Mouse (Mus musculus): ENCODE measurements around the gene I0C0044D17Rik. TPM values are rescaled to one million over a fixed set of nuclear protein-coding genes. Genes with fewer than 3 reads are reported as not detected.
A peak's percentile ranks its signal among the peaks of the same experiment; 100 is the strongest.

I0C0044D17Rik gene
- total RNA-seq, 2 experiments from 2014 or later, result not detected

DNA sequence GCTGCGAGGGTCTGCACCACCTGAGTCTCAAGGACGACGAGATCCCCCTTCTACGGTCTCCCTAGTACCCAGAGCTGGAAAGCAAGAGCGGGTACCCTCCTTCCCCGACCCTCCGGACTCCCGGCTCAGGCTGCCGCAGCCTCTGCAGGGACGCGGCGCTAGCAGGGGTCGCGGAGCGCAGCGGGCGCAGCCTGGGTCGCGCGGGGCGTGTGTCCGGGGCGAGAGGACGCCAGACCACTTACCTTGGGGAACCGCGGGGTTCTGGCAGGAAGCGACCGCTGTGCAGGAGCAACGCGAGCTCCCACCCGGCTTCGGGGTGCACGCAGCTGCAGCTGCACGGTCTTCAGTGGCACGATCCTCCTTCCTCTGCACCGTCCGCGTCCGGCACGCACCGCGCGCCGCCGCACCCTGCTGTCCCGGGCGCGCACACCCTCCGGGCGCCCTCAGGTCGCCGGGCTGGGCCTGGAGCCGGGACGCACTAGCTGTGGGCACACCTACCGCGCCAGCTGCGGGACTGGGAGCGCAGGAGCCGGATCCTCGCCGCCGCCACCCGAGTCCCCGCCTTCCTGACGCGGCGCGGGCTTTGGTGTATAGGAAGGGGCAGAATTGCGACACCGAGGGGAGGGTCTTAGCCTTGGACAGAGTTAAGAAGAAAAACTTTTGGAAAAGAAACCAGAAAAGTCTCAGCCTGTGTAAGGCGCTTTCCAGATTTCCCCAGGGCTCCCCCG, 6.3 kb downstream of the I0C0044D17Rik start, which contains the start of gene Kank4:
Gene Kank4, minus strand, starts transcription at position 354 of the 728 bp plus-strand sequence.
- Histone ChIP-seq H3K4me3 (peak within 1 kb of the TSS; percentile 87), H3K27ac (peak within 1 kb of the TSS; percentile 78)
- TF ChIP-seq CTCF (IDR thresholded peaks at IDR 0.05), result no peak
- intact Hi-C loops (cut with DNase I), result no loop called here
- DNase-seq, result peak; percentile 65

DNA sequence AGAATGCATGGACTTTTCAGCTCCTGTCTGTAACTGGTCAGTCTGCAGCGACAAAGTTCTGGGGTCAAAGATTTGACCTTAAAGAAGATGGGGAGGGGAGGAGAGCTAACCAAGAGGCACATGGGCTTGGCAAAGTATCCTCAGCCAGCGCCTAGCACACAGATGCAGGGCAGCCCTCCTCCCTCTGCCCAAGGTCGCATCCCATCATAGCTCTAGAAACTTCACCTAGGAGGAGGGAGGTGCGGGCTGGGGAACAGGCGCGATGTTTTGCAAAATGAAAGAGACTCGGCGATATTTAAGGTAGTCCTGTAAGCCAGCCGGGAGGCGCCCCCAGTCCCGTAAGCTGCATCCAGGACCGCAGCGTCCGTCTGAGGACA, 6.8 kb downstream of the I0C0044D17Rik start:
- no peak for TF ChIP-seq CTCF (IDR thresholded peaks at IDR 0.05)
- peak overlapping the region; percentile 87 for H3K4me3 ChIP-seq

GRCm38 (mm10) chr4:98806306-98806705, 17.3 kb downstream of the I0C0044D17Rik start:
- Histone ChIP-seq H3K27ac (peak overlapping the region; percentile 46), H3K4me3 (no peak overlapping the region)
- no peak for DNase-seq
- TF ChIP-seq CTCF (IDR thresholded peaks at IDR 0.05), result no peak
- intact Hi-C loops (cut with DNase I), result no loop called here

More for the DNA sequence above, 6.8 kb downstream of the I0C0044D17Rik start:
- DNase-seq, result no peak
- intact Hi-C loops (cut with DNase I), result no loop called here
- H3K27ac ChIP-seq, result peak overlapping the region; percentile 78

DNA sequence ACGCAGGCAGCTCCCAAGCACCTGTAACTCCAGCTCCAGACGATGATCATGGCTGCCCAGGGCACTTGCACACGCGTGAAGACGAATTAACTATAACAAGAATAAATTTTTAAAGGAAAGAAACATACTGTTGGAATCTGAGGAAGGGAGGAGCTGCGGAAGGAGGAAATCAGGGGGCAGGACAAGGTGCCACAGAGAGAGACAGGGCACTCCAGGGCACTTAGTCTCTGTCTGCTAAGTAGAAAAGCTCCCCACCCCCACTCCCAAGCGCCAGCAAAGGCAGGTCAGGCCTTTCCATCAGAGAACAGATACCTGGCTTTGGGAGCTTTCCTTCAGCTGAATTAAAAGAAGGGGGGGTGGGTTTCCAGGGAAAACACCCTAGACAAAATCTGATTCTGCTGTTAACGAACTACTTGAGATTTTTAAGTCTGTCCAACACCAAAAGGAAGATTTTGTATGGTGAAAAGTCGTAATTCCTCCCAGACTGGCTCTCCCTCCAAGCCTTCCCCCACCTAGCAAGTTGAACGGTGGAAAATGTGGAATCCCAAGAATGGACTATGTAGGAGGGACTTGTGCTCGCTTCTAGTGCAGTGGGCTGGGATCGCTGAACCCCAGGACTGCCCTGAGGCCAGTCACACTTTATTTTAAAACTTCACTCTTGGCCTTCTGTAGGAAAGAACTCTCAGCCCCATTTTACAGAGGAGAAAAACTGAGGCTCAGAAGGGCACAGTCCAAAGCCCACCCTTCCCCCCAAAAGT, 18.2 kb downstream of the I0C0044D17Rik start:
- DNase-seq, result no peak
- H3K27ac ChIP-seq, result no peak overlapping the region; the same call in 1 of the 2 replicates
- TF ChIP-seq CTCF (IDR thresholded peaks at IDR 0.05), result no peak

DNA sequence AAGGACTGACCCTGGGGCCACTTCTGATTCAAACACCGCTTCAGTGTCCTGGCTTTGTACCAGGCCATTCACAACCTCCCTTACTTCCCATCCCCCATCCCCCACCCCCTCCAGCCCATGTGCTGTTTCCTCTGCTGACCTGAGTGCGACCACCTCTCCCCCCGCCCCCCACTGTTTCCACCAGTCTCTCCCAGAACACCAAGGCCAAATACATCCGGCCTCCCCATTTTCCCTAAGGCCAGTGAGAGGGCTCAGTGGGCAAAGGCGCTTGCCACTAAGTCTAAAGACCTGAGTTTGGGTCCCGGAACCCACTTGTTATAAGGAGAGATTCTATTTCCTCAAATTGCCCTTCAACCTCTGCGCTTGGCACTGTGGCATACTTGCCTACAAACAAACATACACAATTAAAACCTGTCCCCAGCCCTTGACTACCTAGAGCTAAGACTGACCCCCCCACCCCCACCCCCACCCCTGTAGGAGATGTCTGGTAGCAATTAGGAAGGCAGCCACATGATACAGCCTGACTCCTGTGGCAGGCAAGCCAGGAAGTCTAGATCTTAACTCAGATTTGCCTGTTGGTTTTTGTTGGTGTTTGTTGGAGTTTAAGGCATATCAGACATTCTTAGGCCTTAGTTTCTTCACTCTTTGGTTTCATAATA, 19.0 kb downstream of the I0C0044D17Rik start:
- no peak for TF ChIP-seq CTCF (IDR thresholded peaks at IDR 0.05)
- DNase-seq, result no peak
- intact Hi-C loops (cut with DNase I), result no loop called here
- Histone ChIP-seq H3K4me3 (no peak overlapping the region), H3K27ac (no peak overlapping the region)

More for the DNA sequence above, 18.2 kb downstream of the I0C0044D17Rik start:
- no peak overlapping the region for H3K4me3 ChIP-seq
- intact Hi-C loops (cut with DNase I), result no loop called here

GRCm38 (mm10) chr4:98801775-98802174, 21.9 kb downstream of the I0C0044D17Rik start:
- DNase-seq, result no peak
- intact Hi-C loops (cut with DNase I), result no loop called here
- H3K4me3 ChIP-seq, result no peak overlapping the region
- TF ChIP-seq CTCF (IDR thresholded peaks at IDR 0.05), result no peak
- no peak overlapping the region for H3K27ac ChIP-seq

DNA sequence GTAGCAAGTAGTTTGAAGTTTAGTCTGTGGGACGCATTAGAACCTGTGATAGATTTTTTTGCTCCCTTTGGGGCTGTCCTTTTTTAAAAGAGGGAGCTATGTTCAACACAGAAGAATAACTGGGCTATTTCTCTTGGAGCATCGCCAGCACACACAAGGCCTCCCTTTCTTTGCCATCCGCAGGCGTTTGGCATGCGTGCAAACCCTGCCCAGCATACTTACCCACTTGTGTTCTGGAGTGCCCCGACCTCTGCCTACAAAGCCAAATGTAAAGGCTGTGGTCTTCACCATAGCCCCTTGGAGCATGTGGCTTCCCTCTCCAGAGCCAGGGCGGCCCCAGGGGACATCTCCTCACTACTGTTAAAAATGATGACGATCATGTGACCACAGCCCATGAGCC, 22.8 kb downstream of the I0C0044D17Rik start:
- H3K27ac ChIP-seq, result no peak overlapping the region
- no peak for DNase-seq
- no peak overlapping the region for H3K4me3 ChIP-seq
- intact Hi-C loops (cut with DNase I), result no loop called here
- no peak for TF ChIP-seq CTCF (IDR thresholded peaks at IDR 0.05)

GRCm38 (mm10) chr4:98796591-98797341, 26.9 kb downstream of the I0C0044D17Rik start:
- DNase-seq, result peak; percentile 44
- peak overlapping the region; percentile 57 for H3K27ac ChIP-seq
- intact Hi-C loops (cut with DNase I), result no loop called here
- H3K4me3 ChIP-seq, result peak overlapping the region; percentile 33
- TF ChIP-seq CTCF (IDR thresholded peaks at IDR 0.05), result no peak

GRCm38 (mm10) chr4:98795241-98795640, 28.4 kb downstream of the I0C0044D17Rik start:
- TF ChIP-seq CTCF (IDR thresholded peaks at IDR 0.05), result no peak
- intact Hi-C loops (cut with DNase I), result no loop called here
- DNase-seq, result no peak
- H3K4me3 ChIP-seq, result no peak overlapping the region
- H3K27ac ChIP-seq, result no peak overlapping the region

- no peak overlapping the region for H3K27ac ChIP-seq
- intact Hi-C loops (cut with DNase I), result no loop called here
- DNase-seq, result no peak
- H3K4me3 ChIP-seq, result no peak overlapping the region
- TF ChIP-seq CTCF (IDR thresholded peaks at IDR 0.05), result no peak
These were observed 30.2 kb downstream of the I0C0044D17Rik start for GRCm38 (mm10) chr4:98793486-98793885.

DNA sequence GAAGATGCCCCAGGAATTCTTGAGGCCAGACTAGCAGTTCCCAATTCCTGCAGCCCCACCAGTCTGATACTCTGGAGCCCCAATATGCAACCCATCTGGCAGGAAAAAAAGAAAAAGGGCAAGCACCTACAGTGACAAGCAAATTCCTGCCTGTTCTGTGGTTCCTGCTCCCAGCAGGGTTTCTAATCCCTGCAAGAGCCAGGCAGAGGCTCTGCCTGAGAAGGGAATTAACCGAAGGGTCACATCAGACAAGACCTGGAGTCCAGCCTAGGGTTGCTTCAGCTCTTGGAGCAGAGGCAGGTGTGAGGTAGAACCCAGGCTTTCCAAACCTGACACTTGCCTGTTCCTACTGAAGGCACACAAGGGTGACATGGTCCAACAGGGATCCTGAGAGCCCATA, 32.9 kb downstream of the I0C0044D17Rik start:
- Histone ChIP-seq H3K4me3 (no peak overlapping the region), H3K27ac (no peak overlapping the region)
- intact Hi-C loops (cut with DNase I), result no loop called here
- DNase-seq, result no peak
- no peak for TF ChIP-seq CTCF (IDR thresholded peaks at IDR 0.05)

DNA sequence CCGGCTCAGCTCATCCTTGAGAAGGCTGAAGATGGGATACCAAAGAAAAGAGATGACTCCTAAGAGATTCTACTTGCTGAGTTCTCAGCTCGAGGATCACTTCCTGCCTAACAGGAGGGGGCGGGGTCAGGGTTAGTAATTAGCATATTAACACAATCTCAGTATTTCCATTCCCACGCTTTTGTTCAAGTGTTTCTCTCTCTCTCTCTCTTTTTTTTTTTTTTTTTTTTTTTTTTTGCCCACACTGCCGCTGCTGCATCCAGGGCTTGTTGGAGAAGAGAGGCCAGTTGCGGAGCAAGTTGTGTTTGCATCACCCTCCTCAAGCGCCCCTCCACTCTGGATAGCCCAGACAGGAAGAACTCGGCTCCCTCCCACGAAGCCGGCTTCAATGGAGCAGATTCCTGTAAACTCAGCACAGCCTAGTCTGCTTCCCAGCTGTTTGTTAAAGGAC, 33.8 kb downstream of the I0C0044D17Rik start:
- TF ChIP-seq CTCF (IDR thresholded peaks at IDR 0.05), result no peak
- Histone ChIP-seq H3K4me3 (peak overlapping the region; percentile 59), H3K27ac (peak overlapping the region; percentile 20; the same call in 1 of the 2 replicates)
- DNase-seq, result no peak
- intact Hi-C loops (cut with DNase I), result no loop called here

All from gastrocnemius, adult 2 months (tissue).